Mouse (Mus musculus) thymus, postnatal 4 days (tissue): ENCODE results near the gene Pecr.

Source experiments
- DNase-seq: peaks from one replicate; pipeline ENCODE4 v3.0.0; 2021

Gene Pecr

GRCm38 (mm10) chr1:72283992-72284485, at the start of gene Pecr, which contains the start of gene Tmem169:
Gene Pecr, minus strand, starts transcription at chr1:72284314.
Gene Tmem169, plus strand, starts transcription at chr1:72284369.
- peak; percentile 81 for DNase-seq

- no peak for DNase-seq
Measured at GRCm38 (mm10) chr1:72326162-72326821, 42.2 kb upstream of the Pecr start.

DNA sequence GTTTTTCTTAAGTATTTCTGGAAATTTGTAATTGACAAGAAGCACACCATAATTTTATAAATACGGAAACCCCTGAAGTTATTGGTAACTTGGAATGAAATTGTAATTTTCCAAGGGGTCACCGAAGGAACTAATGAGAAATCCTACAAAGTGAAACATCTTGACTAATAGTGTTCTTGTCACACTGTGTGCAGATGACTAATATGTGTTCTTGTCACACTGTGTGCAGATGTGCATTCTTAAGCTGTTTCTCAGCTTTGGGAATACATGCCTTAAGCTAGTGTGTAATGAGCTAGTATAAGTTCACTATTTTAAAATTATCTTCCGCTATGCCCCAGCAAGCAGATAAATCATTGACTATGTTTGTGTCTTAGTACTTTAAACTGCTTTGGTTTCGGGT, 39.1 kb upstream of the Pecr start:
- no peak for DNase-seq

DNA sequence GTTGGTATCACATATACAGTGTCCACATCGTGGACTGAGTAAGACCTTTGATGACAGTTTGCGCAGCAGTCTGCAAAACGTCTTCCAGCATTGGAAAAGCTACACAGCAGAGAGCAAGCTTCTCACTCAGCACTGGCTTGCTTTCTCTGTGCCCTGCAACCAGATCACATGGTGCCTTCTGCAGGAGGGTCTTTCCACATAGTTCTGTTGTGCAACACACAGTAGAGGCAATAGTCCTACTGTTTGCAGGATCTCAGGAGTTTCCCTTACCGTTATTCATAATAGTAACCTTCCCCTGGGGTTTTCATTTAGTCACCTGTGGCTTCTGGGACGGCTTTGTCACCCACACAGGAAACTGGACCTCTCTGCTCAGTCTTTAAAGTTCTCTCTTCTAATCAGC, 36.6 kb upstream of the Pecr start:
- no peak for DNase-seq

- DNase-seq: no peak
Measured at GRCm38 (mm10) chr1:72316901-72317300, 32.8 kb upstream of the Pecr start.

DNA sequence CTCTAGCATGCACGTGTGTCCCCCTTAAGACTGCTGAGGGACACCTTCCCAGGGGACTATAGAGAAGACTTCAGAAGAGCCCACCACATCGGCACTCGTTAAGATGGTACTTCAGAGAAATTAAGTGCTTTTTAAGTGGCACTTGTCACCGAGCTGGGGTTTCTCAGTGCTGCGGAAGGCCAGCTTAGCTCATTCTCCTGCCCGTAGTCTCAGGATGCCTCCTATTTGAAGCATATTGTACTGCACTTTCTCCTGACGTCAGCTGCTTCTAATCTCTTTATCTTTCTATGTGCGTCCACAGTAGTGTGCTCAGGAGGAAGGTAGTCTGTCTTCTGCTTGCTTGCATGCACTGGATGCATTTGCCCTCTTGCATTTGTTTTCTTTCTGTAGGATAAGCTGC, 32.3 kb upstream of the Pecr start:
- DNase-seq: no peak

DNA sequence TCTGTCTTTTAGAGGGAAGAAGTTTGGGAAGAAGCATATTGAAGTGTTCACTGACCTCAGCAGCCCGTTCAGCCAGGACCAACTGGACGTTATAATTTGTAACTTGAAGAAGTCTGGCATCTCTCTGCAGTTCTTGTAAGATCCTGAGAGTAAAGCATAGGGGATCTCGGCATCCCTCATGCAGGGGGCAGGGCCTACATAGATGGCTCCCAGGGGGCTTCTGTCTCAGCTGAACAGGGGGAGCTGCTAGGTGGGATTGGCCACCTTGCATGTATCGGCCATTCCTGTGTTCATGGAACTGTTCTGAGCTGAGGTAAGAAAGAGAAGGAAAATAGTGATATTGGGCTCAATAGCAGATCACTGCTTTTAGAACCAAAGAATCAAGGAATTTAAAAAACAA, 31.3 kb upstream of the Pecr start:
- DNase-seq: no peak

GRCm38 (mm10) chr1:72313399-72314039, 29.4 kb upstream of the Pecr start:
- DNase-seq: no peak

- no peak for DNase-seq
Measured at GRCm38 (mm10) chr1:72312701-72313398, 28.7 kb upstream of the Pecr start.

- DNase-seq: no peak
Measured at GRCm38 (mm10) chr1:72309744-72310424, 25.8 kb upstream of the Pecr start.

DNA sequence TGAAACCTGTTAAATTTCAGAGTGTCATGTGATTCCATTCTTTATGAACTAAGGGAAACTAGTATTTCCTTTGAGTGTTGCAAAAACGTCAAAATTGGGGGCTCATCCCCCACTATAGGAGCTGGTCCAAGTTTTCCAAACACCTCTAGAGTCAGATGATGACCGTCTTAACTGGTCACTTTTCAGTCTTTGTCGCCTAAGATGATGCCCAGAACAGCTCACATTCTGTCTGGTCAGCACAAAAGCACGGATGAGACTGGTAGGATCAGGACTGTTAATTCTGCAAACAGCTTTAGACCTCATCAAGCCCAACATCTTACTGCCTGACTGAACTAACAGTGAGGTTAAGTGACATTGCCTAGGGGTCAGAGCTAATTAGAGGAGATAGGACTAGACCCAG, 24.8 kb upstream of the Pecr start:
- no peak for DNase-seq

DNA sequence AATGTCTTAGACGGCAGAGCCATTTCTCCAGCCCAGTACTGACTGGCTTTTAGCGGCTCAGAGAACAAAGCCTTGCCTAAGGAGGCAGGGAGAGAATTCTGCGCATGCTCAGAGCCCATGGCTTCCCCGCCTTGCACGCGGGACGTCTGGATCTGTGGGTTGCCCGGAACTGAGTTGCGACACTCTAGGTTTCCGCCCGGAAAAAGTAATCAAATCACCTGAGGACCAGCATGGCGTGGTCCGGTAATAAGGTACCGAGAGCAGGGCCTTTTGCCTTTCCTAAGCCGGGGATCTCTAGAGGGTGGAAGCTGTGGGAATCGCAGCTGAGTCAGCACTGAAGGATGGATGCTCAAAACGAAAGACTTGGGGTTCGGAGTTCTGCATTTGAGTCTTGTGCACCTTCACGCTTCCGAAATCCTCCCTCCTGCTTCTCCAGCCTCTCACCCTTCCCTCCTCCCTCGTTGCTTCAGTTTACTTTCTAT, 23.2 kb upstream of the Pecr start, which contains the start of gene Xrcc5:
TSS of gene Xrcc5 (plus strand) at position 105 of the 482 bp plus-strand sequence.
- DNase-seq: peak; percentile 92

DNA sequence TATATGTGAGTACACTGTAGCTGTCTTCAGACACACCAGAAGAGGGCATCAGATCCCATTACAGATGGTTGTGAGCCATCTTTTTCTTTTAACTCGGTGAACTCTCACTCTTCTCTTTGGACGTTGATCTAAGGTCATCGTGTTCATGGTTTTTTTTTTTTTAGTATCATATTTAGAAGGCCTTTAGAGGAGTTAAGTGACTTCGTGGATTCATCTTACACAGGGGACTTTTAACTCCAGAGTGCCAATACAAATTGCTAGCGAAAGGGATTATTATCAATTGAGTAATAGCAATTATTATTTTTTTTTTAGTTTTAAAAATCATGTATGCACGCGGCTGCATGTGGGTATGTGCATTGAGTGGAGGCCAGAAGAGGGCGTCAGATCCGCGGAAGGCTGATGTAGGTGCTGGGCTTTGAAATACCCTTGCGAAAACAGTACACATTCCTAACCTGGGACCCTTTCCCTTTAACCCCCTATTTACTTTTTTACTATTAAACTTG, 22.6 kb upstream of the Pecr start:
- peak; percentile 74 for DNase-seq

- no peak for DNase-seq
Measured at GRCm38 (mm10) chr1:72306241-72306640, 22.1 kb upstream of the Pecr start.

DNA sequence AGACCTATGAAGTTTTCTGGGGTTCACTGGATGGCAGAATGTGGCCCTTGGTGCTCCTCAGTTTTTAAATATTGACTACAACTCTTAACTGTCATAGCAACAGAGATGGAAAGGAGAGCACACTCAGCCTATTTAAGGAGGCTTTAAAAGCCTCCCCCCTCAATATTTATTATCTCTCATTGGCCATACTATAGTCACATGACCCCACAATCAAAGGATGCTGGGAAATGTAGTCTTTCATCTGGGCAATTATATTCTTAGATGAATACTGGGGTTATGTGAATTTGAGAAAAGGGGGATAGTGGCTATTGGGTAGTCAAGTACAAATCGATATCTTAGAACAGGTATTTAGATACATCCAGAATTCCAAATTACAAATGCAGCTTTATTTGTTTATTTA, 17.7 kb upstream of the Pecr start:
- no peak for DNase-seq

DNA sequence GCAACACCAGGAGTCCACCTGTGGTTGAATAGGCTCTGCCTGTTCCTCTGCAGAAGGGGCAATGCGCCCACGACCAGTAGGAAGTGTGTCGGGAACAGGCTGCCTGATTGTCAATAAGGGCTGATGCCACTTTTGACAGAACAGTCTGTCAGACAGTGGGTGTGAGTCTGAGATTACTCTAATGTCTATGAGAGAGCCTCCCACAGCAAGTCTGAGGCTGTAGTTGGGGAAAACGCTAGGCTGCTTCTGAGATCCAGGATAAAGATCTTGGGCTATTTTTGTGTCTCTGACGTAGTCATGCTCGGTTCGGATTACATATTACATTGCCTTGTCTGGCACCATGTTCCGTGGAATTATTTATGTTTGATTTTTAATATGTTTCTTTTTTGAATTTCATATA, 11.6 kb upstream of the Pecr start:
- DNase-seq: no peak

GRCm38 (mm10) chr1:72293869-72294663, 10.0 kb upstream of the Pecr start:
- DNase-seq: no peak

GRCm38 (mm10) chr1:72291925-72292324, 7.8 kb upstream of the Pecr start:
- no peak for DNase-seq

GRCm38 (mm10) chr1:72291421-72291820, 7.3 kb upstream of the Pecr start:
- DNase-seq: no peak

DNA sequence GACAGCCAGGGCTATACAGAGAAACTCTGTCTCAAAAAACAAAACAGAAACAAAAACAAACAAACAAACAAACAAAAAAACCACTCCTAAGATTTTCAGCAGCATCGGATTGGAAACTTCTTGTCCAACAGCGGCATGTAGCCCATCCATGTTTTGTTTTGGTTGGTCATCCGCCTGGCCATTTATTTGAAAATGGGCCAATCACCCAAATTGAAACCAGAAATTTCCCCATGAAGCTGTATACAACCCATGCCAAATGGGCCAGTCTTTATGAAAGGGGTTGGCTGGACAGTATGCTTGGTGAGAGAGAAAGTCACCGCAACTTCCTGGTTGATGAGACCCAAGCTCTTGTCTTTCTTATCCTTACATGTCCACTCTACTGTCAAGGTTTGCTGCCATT, 6.8 kb upstream of the Pecr start:
- DNase-seq: no peak

DNA sequence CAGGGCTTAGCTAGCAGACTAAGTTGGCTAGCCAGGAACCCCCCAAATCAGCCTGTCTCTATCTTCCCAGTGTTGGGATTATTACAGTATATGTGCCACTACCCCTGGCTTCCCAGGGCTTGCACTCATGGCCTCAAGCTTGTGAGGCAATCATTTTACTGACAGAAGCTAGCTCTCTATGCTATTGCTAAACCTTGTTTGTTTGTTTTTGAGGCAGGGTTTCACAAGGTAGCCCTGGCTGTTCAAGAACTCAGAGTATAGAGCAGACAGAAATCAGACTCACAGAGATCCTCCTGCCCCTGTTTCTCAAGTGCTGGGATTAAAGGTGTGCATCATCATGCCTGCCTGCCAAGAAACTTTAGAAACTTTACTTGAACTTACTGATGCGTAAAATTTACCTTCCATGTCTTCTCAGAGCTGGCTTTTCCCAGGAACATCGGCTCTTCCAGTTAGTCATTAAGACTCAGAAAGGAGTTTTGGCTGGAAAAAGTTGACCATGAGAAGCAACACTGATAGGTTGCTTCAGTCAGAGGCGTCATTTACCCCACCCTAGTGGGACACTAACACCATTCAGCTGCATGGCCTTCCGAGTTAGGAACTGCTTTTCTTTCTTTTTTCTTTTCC, 4.5 kb upstream of the Pecr start:
- no peak for DNase-seq

DNA sequence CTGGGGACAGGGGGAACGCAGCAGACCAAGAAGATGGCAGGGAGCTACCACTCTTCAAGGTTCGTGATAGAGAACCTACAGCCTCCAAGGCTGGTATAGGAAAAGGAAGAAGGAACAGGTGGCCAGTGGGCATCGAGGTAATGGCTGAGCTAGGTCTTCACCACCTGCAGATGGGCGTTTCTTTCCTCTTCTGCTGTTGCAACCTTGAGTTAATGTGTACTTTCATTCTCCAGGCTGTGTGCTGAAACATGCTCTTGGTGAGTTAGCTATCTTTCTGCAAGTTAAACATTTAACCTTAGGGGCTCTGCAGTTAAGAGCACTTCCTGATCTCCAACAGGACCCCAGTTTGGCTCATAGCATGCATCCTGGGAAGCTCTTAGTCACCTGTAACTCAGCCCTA, 3.8 kb upstream of the Pecr start:
- no peak for DNase-seq
